Mouse (Mus musculus) CD4-positive, CD25-positive, alpha-beta regulatory T cell, adult 2 months (primary cell): ENCODE data around the gene Nop16.

Experiments
- DNase-seq: peaks from one replicate; pipeline ENCODE4 v3.0.0-alpha.2; 2012; ENCODE audit warnings: low read depth, low spot score

Gene Nop16

DNA sequence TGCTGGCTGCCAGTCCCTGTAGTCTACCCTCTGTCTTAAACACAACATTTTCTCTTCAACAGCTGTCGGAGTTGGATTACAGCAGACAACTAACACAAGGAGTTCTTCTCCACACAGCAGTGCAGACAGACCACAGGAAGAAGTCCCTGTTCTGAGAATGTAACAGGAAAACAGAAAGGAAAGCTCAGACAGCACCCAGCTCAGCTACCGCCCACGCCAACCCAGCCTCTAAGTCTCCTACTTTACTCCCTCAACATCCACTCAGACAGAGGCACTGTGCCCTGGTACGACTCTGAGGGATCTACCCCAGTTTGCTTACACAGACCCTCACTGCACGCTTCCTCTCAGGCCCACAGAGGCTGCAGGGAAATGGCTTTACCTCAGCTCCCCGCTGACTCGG, 29.3 kb downstream of the Nop16 start:
- DNase-seq = no peak

DNA sequence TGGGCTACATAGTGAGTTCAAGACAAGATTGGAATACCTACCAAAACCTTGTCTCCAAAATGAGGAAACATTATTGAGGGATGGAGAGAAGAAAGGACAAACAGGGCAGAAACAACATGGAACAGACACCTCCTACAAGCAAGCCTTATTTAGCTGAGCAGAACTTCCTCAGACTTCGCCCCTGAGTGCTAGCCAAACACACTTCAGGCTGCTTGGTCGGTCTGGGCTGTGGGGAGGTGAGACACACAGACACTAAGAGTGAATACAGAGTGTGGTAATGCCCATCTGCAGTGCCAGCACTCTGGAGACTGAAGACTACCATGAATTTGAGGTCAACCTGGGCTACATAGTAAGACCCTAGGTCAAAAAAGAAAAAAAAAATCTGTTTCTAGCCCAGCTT, 30.2 kb downstream of the Nop16 start:
- no peak for DNase-seq

- no peak for DNase-seq
These were observed 32.2 kb downstream of the Nop16 start for GRCm38 (mm10) chr13:54557652-54558051.

GRCm38 (mm10) chr13:54556796-54557195, 33.1 kb downstream of the Nop16 start:
- DNase-seq = no peak

DNA sequence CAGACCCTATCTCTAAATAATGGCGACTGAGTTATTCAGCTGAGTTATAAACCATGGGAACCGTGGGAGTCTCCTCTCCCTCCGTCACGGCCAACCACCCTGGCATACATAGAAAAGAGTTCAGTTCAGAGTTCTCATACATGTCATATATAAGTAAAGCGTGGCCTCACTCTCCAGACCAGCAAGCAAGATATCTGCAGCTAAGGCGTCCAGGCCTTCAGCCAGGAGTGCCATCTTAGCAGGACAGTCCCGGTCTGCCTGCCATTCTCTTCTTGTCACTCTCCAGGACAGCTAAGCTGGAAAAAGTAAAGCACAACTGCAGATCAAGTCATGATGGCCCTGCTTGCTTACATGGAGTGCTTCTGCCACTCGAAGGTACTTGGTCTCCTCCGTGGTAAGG, 33.7 kb downstream of the Nop16 start:
- no peak for DNase-seq

- DNase-seq = no peak
These were observed 41.9 kb downstream of the Nop16 start for GRCm38 (mm10) chr13:54548036-54548435.
